Mouse (Mus musculus) liver, embryonic 14.5 days (tissue): ENCODE data around the gene Ccdc120. TPM values are rescaled to one million over a fixed set of nuclear protein-coding genes. Genes with fewer than 3 reads are reported as not detected.

Experiments used
- ATAC-seq: fragments of 200-750 bp; cut with Nextera tagmentation; 2 replicates; pipeline ENCODE4 v1.8.0; 2017; ENCODE audit warnings: moderate number of reproducible peaks, mild to moderate bottlenecking, moderate library complexity; ENCODE audit not compliant: insufficient read depth
- DNase-seq, 3 experiments: peaks; one replicate each; pipeline ENCODE4 v3.0.0-alpha.2; 2012 to 2013; ENCODE audit warnings: low read depth in 3 of 3, low spot score in 3 of 3
- H3K27ac ChIP-seq: fragments of 300-500 bp; sonication (generic); 2 replicates; pipeline ENCODE4 v1.5.1; 2014; ENCODE audit warnings: moderate library complexity, mild to moderate bottlenecking, control low read depth, inconsistent platforms
- H3K27me3 ChIP-seq: fragments of 300-500 bp; sonication (generic); 2 replicates; pipeline ENCODE4 v1.6.1; 2014; ENCODE audit warnings: mild to moderate bottlenecking, low read length, moderate library complexity; ENCODE audit not compliant: control insufficient read depth, insufficient read depth
- H3K36me3 ChIP-seq: fragments of 300-500 bp; sonication (generic); replicated peaks from 2 replicates; pipeline ENCODE4 v1.6.1; 2014; ENCODE audit warnings: low read depth; ENCODE audit not compliant: control insufficient read depth, insufficient read depth
- H3K4me1 ChIP-seq, 2 experiments: fragments of 200-500 bp in 1 of 2; fragments of 300-500 bp in 1 of 2; sonication (generic) in 1 of 2; replicated peaks; 2 replicates each; pipeline ENCODE4 v1.6.1; 2012 to 2014; ENCODE audit warnings: antibody characterized with exemption in 1 of 2, inconsistent platforms in 1 of 2, low read length in 1 of 2; ENCODE audit not compliant: control insufficient read depth in 2 of 2, insufficient read depth in 2 of 2
- H3K4me2 ChIP-seq: fragments of 300-500 bp; sonication (generic); 2 replicates; pipeline ENCODE4 v1.6.1; 2014; ENCODE audit warnings: low read depth, mild to moderate bottlenecking, control low read depth, moderate library complexity
- H3K4me3 ChIP-seq, 2 experiments: fragments of 200-500 bp in 1 of 2; fragments of 300-500 bp in 1 of 2; sonication (generic) in 1 of 2; 2 replicates each; pipeline ENCODE4 v1.5.1; 2012 to 2014; ENCODE audit warnings: low read depth in 2 of 2, low read length in 2 of 2, mild to moderate bottlenecking in 2 of 2, control low read depth in 1 of 2, inconsistent platforms in 1 of 2, moderate library complexity in 1 of 2; ENCODE audit not compliant: insufficient read depth in 1 of 2
- H3K9ac ChIP-seq: fragments of 300-500 bp; sonication (generic); replicated peaks from 2 replicates; pipeline ENCODE4 v1.6.1; 2014; ENCODE audit warnings: mild to moderate bottlenecking, control low read depth, moderate library complexity
- H3K9me3 ChIP-seq: fragments of 300-500 bp; sonication (generic); 2 replicates; pipeline ENCODE4 v1.6.1; 2016; ENCODE audit warnings: low read length, mixed read lengths; ENCODE audit not compliant: control insufficient read depth
- CTCF ChIP-seq: IDR thresholded peaks from 2 replicates; pipeline ENCODE4 v1.5.1; 2016; ENCODE audit warnings: antibody characterized with exemption, low read depth, control low read depth
- EP300 ChIP-seq: IDR thresholded peaks from 2 replicates; pipeline ENCODE4 v1.6.1; 2016; ENCODE audit warnings: antibody characterized with exemption, low read depth
- WGBS: fragments of 180-500 bp; shearing (Covaris S2); extraction: QIAGEN DNeasy Blood & Tissue Kit; methylation state at CpG from one replicate; pipeline ENCODE4 v1.1.7; 2014; ENCODE audit not compliant: insufficient replicate concordance; 5-methylcytosine and 5-hydroxymethylcytosine counted together
- polyA plus RNA-seq, 2 experiments: library from polyadenylated mRNA; depleted of rRNA in 1 of 2; stranded (reverse) in 1 of 2; unstranded in 1 of 2; fragments of >200 nt; fragmentation: Nextera tagmentation in 1 of 2; extraction: Ambion mirVana in 1 of 2; gene quantifications; 2 replicates each; pipeline versions ENCODE4 v1.2.1 to v1.2.3; 2012 to 2014

Gene Ccdc120
- polyA plus RNA-seq, 2 experiments: 1.4 to 1.5 TPM

GRCm38 (mm10) chrX:7765764-7766163 is 15.1 kb upstream of the Ccdc120 start:
- TF ChIP-seq CTCF (no peak), EP300 (no peak)
- peak overlapping the region; percentile 85 for H3K4me2 ChIP-seq
- H3K4me1 ChIP-seq: peaks cover 3 to 23% of the 10 kb centered on the region in 2 experiments; a peak in 3 of 4 replicates
- peak overlapping the region; percentile 7 to 10; a peak in 3 of 4 replicates for H3K4me3 ChIP-seq
- no peaks in the 10 kb centered on the region for H3K27me3 ChIP-seq
- no peaks in the 10 kb centered on the region for H3K9me3 ChIP-seq
- DNase-seq (no peak), ATAC-seq (peak; percentile 29)
- no peak overlapping the region for H3K27ac ChIP-seq
- 10% methylated on average over 11 of the region's 11 CpGs for WGBS
- H3K36me3 ChIP-seq: no peaks in the 10 kb centered on the region; the same call in 1 of the 2 replicates
- H3K9ac ChIP-seq: no peak overlapping the region

- Histone ChIP-seq H3K9me3 (no peaks in the 10 kb centered on the region), H3K27me3 (no peaks in the 10 kb centered on the region), H3K4me2 (peak overlapping the region; percentile 85), H3K27ac (no peak overlapping the region), H3K4me3 (peak overlapping the region; percentile 7 to 10; a peak in 2 of 4 replicates), H3K36me3 (no peaks in the 10 kb centered on the region), H3K9ac (no peak overlapping the region; the same call in 1 of the 2 replicates), H3K4me1 (peaks cover 3 to 23% of the 10 kb centered on the region in 2 experiments; a peak in 3 of 4 replicates)
- DNase-seq (no peak), ATAC-seq (no peak)
- 31% methylated on average over 13 of the region's 13 CpGs for WGBS
- TF ChIP-seq CTCF (no peak), EP300 (no peak)
These were observed 14.6 kb upstream of the Ccdc120 start for GRCm38 (mm10) chrX:7765281-7765670.

- peak overlapping the region; percentile 66 to 74; a peak in 3 of 4 replicates for H3K4me3 ChIP-seq
- no peak overlapping the region; the same call in 1 of the 2 replicates for H3K9ac ChIP-seq
- peaks cover 3 to 20% of the 10 kb centered on the region in 2 experiments; a peak in 3 of 4 replicates for H3K4me1 ChIP-seq
- no peak for DNase-seq
- TF ChIP-seq CTCF (no peak), EP300 (no peak)
- no peaks in the 10 kb centered on the region for H3K36me3 ChIP-seq
- no peak for ATAC-seq
- peak overlapping the region; percentile 85 for H3K4me2 ChIP-seq
- no peaks in the 10 kb centered on the region for H3K9me3 ChIP-seq
- no peaks in the 10 kb centered on the region for H3K27me3 ChIP-seq
- whole genome bisulfite sequencing: 33% methylated on average over 9 of the region's 9 CpGs
- no peak overlapping the region for H3K27ac ChIP-seq
These were observed 14.1 kb upstream of the Ccdc120 start for GRCm38 (mm10) chrX:7764657-7765280.

GRCm38 (mm10) chrX:7763631-7764393 is 13.1 kb upstream of the Ccdc120 start:
- 10% methylated on average over 22 of the region's 22 CpGs for WGBS
- H3K9me3 ChIP-seq: no peaks in the 10 kb centered on the region
- H3K27ac ChIP-seq: no peak overlapping the region
- peak overlapping the region; percentile 85 for H3K4me2 ChIP-seq
- H3K27me3 ChIP-seq: no peaks in the 10 kb centered on the region
- TF ChIP-seq CTCF: no peak
- TF ChIP-seq EP300: no peak
- peak overlapping the region; percentile 69 for H3K9ac ChIP-seq
- no peaks in the 10 kb centered on the region for H3K36me3 ChIP-seq
- peaks cover 3 to 15% of the 10 kb centered on the region in 2 experiments; a peak in 3 of 4 replicates for H3K4me1 ChIP-seq
- H3K4me3 ChIP-seq: peak overlapping the region; percentile 66 to 74
- no peak for DNase-seq
- no peak for ATAC-seq

GRCm38 (mm10) chrX:7762921-7763197 is 12.2 kb upstream of the Ccdc120 start:
- no peaks in the 10 kb centered on the region for H3K9me3 ChIP-seq
- DNase-seq: no peak
- no peaks in the 10 kb centered on the region for H3K27me3 ChIP-seq
- TF ChIP-seq CTCF (no peak), EP300 (no peak)
- H3K4me3 ChIP-seq: peak overlapping the region; percentile 66 to 74
- WGBS: 9% methylated on average over 21 of the region's 21 CpGs
- H3K4me1 ChIP-seq: peaks cover 3 to 15% of the 10 kb centered on the region in 2 experiments; a peak in 3 of 4 replicates
- H3K9ac ChIP-seq: peak overlapping the region; percentile 69
- ATAC-seq: peak; percentile 46
- peak overlapping the region; percentile 57 for H3K27ac ChIP-seq
- no peaks in the 10 kb centered on the region for H3K36me3 ChIP-seq
- H3K4me2 ChIP-seq: peak overlapping the region; percentile 85
